Mouse (Mus musculus) intestine, embryonic 16.5 days (tissue): ENCODE results near the gene Gm13285. TPM values are rescaled to one million over a fixed set of nuclear protein-coding genes. Genes with fewer than 3 reads are reported as not detected.
"Not testable (repeated sequence)": the region's sequence is repeated elsewhere in the genome, so short reads cannot be mapped to it uniquely, and the experiment has no call there.

Experiments
- ATAC-seq: fragments of 200-750 bp; cut with Nextera tagmentation; 2 replicates; pipeline ENCODE4 v1.8.0; 2017; ENCODE audit warnings: moderate TSS enrichment, moderate library complexity
- H3K27ac ChIP-seq: fragments of 300-500 bp; sonication (generic); 2 replicates; pipeline ENCODE4 v1.5.1; 2014; ENCODE audit warnings: mild to moderate bottlenecking, low read length
- H3K27me3 ChIP-seq: fragments of 300-500 bp; sonication (generic); replicated peaks from 2 replicates; pipeline ENCODE4 v1.6.1; 2014; ENCODE audit warnings: low read length, control low read depth, mixed read lengths; ENCODE audit not compliant: control insufficient read depth, insufficient read depth
- H3K36me3 ChIP-seq: fragments of 300-500 bp; sonication (generic); 2 replicates; pipeline ENCODE4 v1.6.1; 2014; ENCODE audit warnings: low read length, control low read depth; ENCODE audit not compliant: control insufficient read depth, insufficient read depth
- H3K4me1 ChIP-seq: fragments of 300-500 bp; sonication (generic); 2 replicates; pipeline ENCODE4 v1.6.1; 2014; ENCODE audit warnings: low read length, control low read depth, mixed read lengths; ENCODE audit not compliant: control insufficient read depth, insufficient read depth
- H3K4me2 ChIP-seq: fragments of 300-500 bp; sonication (generic); 2 replicates; pipeline ENCODE4 v1.6.1; 2014; ENCODE audit warnings: low read depth, low read length, control low read depth
- H3K4me3 ChIP-seq: fragments of 300-500 bp; sonication (generic); 2 replicates; pipeline ENCODE4 v1.5.1; 2014; ENCODE audit warnings: mild to moderate bottlenecking, low read length
- H3K9ac ChIP-seq: fragments of 300-500 bp; sonication (generic); 2 replicates; pipeline ENCODE4 v1.6.1; 2014; ENCODE audit warnings: low read depth, low read length
- H3K9me3 ChIP-seq: fragments of 300-500 bp; sonication (generic); 2 replicates; pipeline ENCODE4 v1.6.1; 2016; ENCODE audit warnings: low read length, control low read depth; ENCODE audit not compliant: control insufficient read depth
- WGBS: fragments of 180-500 bp; shearing (Covaris S2); extraction: QIAGEN DNeasy Blood & Tissue Kit; methylation state at CpG from one replicate; pipeline ENCODE4 v1.1.7; 2014; 5-methylcytosine and 5-hydroxymethylcytosine counted together
- polyA plus RNA-seq: library from polyadenylated mRNA; unstranded; fragments of >200 nt; fragmentation: Nextera tagmentation; extraction: Ambion mirVana; gene quantifications from 2 replicates; pipeline ENCODE4 v1.2.1, GENCODE M21; 2015

The Gm13285 gene
- polyA plus RNA-seq, 1 experiment from 2014 or later = 0.53 TPM

GRCm38 (mm10) chr4:88822995-88823394, 23.5 kb downstream of the Gm13285 start:
- Histone ChIP-seq H3K4me3 (no peak overlapping the region), H3K9ac (no peak overlapping the region), H3K4me1 (no peaks in the 10 kb centered on the region), H3K9me3 (no peaks in the 10 kb centered on the region), H3K4me2 (no peak overlapping the region), H3K27me3 (no peaks in the 10 kb centered on the region), H3K27ac (no peak overlapping the region), H3K36me3 (no peaks in the 10 kb centered on the region)
- ATAC-seq = no peak
- 23% methylated on average over 4 of the region's 4 CpGs for WGBS

GRCm38 (mm10) chr4:88827116-88827515, 27.7 kb downstream of the Gm13285 start, which contains the start of gene Ifna6:
TSS of gene Ifna6 (plus strand) at chr4:88827416.
- not testable (repeated sequence) for H3K27ac ChIP-seq, H3K4me3 ChIP-seq, H3K9ac ChIP-seq, H3K27me3 ChIP-seq, H3K9me3 ChIP-seq, ATAC-seq, H3K36me3 ChIP-seq, H3K4me1 ChIP-seq, H3K4me2 ChIP-seq

GRCm38 (mm10) chr4:88830523-88830922, 31.1 kb downstream of the Gm13285 start:
- Histone ChIP-seq H3K9ac (no peak overlapping the region), H3K4me1 (no peaks in the 10 kb centered on the region), H3K27ac (no peak overlapping the region), H3K27me3 (no peaks in the 10 kb centered on the region), H3K36me3 (no peaks in the 10 kb centered on the region), H3K9me3 (no peaks in the 10 kb centered on the region), H3K4me3 (no peak overlapping the region), H3K4me2 (no peak overlapping the region)
- WGBS = 29% methylated on average over 4 of the region's 4 CpGs
- ATAC-seq = no peak

GRCm38 (mm10) chr4:88835225-88835624, 35.8 kb downstream of the Gm13285 start, which contains the start of gene Ifna5:
TSS of gene Ifna5 (plus strand) at chr4:88835525.
- 53% methylated on average over 1 of the region's 1 CpGs for WGBS
- H3K27ac ChIP-seq, ATAC-seq, H3K36me3 ChIP-seq, H3K4me2 ChIP-seq, H3K4me1 ChIP-seq, H3K9ac ChIP-seq, H3K9me3 ChIP-seq, H3K4me3 ChIP-seq, H3K27me3 ChIP-seq: not testable (repeated sequence)

- Histone ChIP-seq H3K4me1 (no peaks in the 10 kb centered on the region), H3K4me2 (no peak overlapping the region), H3K27me3 (no peaks in the 10 kb centered on the region), H3K4me3 (no peak overlapping the region), H3K27ac (no peak overlapping the region), H3K36me3 (no peaks in the 10 kb centered on the region), H3K9me3 (no peaks in the 10 kb centered on the region), H3K9ac (no peak overlapping the region)
- ATAC-seq = no peak
- WGBS = 47% methylated on average over 3 of the region's 3 CpGs
Observed at GRCm38 (mm10) chr4:88838828-88839227, 39.4 kb downstream of the Gm13285 start.

GRCm38 (mm10) chr4:88840058-88840457, 40.6 kb downstream of the Gm13285 start:
- WGBS = 72% methylated on average over 3 of the region's 3 CpGs

GRCm38 (mm10) chr4:88841438-88841911, 42.0 kb downstream of the Gm13285 start, which contains the start of gene Ifna4:
TSS of gene Ifna4 (plus strand) at chr4:88841861.
- Histone ChIP-seq H3K36me3 (no peaks in the 10 kb centered on the region), H3K27me3 (no peaks in the 10 kb centered on the region), H3K4me3 (no peak within 1 kb of the TSS), H3K27ac (no peak within 1 kb of the TSS), H3K4me1 (no peaks in the 10 kb centered on the region), H3K9me3 (no peaks in the 10 kb centered on the region), H3K4me2 (no peak within 1 kb of the TSS), H3K9ac (no peak within 1 kb of the TSS)
- no peak for ATAC-seq
- 62% methylated on average over 2 of the region's 2 CpGs for WGBS

More at GRCm38 (mm10) chr4:88840058-88840457, 40.6 kb downstream of the Gm13285 start:
- no peak for ATAC-seq
- Histone ChIP-seq H3K4me2 (no peak overlapping the region), H3K27ac (no peak overlapping the region), H3K4me3 (no peak overlapping the region), H3K9ac (no peak overlapping the region), H3K27me3 (no peaks in the 10 kb centered on the region), H3K4me1 (no peaks in the 10 kb centered on the region), H3K9me3 (no peaks in the 10 kb centered on the region), H3K36me3 (no peaks in the 10 kb centered on the region)

GRCm38 (mm10) chr4:88845334-88845733, 45.9 kb downstream of the Gm13285 start:
- Histone ChIP-seq H3K9ac (no peak overlapping the region), H3K27me3 (no peaks in the 10 kb centered on the region), H3K4me2 (no peak overlapping the region), H3K4me1 (no peaks in the 10 kb centered on the region), H3K9me3 (no peaks in the 10 kb centered on the region), H3K4me3 (no peak overlapping the region), H3K36me3 (no peaks in the 10 kb centered on the region), H3K27ac (no peak overlapping the region)
- ATAC-seq = no peak
- WGBS = 62% methylated on average over 2 of the region's 2 CpGs

GRCm38 (mm10) chr4:88849698-88850097, 50.2 kb downstream of the Gm13285 start, which contains the start of gene Ifna1:
TSS of gene Ifna1 (plus strand) at chr4:88850087.
- Histone ChIP-seq H3K4me2 (no peak within 1 kb of the TSS), H3K9me3 (no peaks in the 10 kb centered on the region), H3K4me1 (no peaks in the 10 kb centered on the region), H3K4me3 (no peak within 1 kb of the TSS), H3K9ac (no peak within 1 kb of the TSS), H3K36me3 (no peaks in the 10 kb centered on the region), H3K27ac (no peak within 1 kb of the TSS), H3K27me3 (no peaks in the 10 kb centered on the region)
- WGBS = 79% methylated on average over 1 of the region's 1 CpGs
- ATAC-seq = no peak
